Mouse (Mus musculus) frontal cortex, postnatal 14 days (tissue): ENCODE data around the gene Polr2b.

Experiments used
- DNase-seq, 2 experiments: peaks; one replicate each; pipeline ENCODE4 v3.0.0; 2022; ENCODE audit warnings: low spot score in 2 of 2

Polr2b gene

GRCm38 (mm10) chr5:77386596-77387413 lies 76.9 kb downstream of the Polr2b start:
- DNase-seq: no peak

- DNase-seq: no peak
Observed at GRCm38 (mm10) chr5:77387414-77387704, 77.4 kb downstream of the Polr2b start.

- no peak for DNase-seq
Observed at GRCm38 (mm10) chr5:77388359-77388758, 78.4 kb downstream of the Polr2b start.

GRCm38 (mm10) chr5:77390272-77390671 lies 80.3 kb downstream of the Polr2b start:
- DNase-seq: no peak

- DNase-seq: no peak
Observed at GRCm38 (mm10) chr5:77393094-77393619, 83.2 kb downstream of the Polr2b start.

- DNase-seq: peak in 1 of 2 experiments; percentile 8
Observed at GRCm38 (mm10) chr5:77393990-77394618, 84.2 kb downstream of the Polr2b start.

GRCm38 (mm10) chr5:77398285-77399057 lies 88.5 kb downstream of the Polr2b start:
- no peak for DNase-seq
